Mouse (Mus musculus) C2C12 (cell line): ENCODE measurements around the gene Elovl6. TPM values are rescaled to one million over a fixed set of nuclear protein-coding genes. Genes with fewer than 3 reads are reported as not detected.

ENCODE experiments used
- H3K27me3 ChIP-seq: one replicate; pipeline ENCODE4 v1.6.1; 2011; ENCODE audit not compliant: control insufficient read depth, insufficient read depth, insufficient read length
- H3K36me3 ChIP-seq: one replicate; pipeline ENCODE4 v1.6.1; 2011; ENCODE audit not compliant: control insufficient read depth, insufficient read depth
- H3K4me3 ChIP-seq: one replicate; pipeline ENCODE4 v1.5.1; 2011; ENCODE audit warnings: mild to moderate bottlenecking, control low read depth; ENCODE audit not compliant: poor library complexity, insufficient read depth, severe bottlenecking
- H3K79me2 ChIP-seq: one replicate; pipeline ENCODE4 v1.6.1; 2011; ENCODE audit not compliant: control insufficient read depth, insufficient read depth
- H3K79me3 ChIP-seq: one replicate; pipeline ENCODE4 v1.6.1; 2011; ENCODE audit warnings: low read depth, control low read depth
- H3ac ChIP-seq: one replicate; pipeline ENCODE3; 2011; ENCODE audit warnings: low read depth; ENCODE audit not compliant: control insufficient read depth, insufficient read length
- CEBPB ChIP-seq: IDR thresholded peaks from one replicate; pipeline ENCODE4 v1.6.1; 2011; ENCODE audit warnings: low read depth, mild to moderate bottlenecking, control low read depth, moderate library complexity
- CTCF ChIP-seq: IDR thresholded peaks from one replicate; pipeline ENCODE4 v1.5.1; 2011; ENCODE audit not compliant: control insufficient read depth, insufficient read depth, insufficient read length
- FOSL1 ChIP-seq: IDR thresholded peaks from one replicate; pipeline ENCODE4 v1.8.0; 2011; ENCODE audit warnings: mild to moderate bottlenecking, low read length; ENCODE audit not compliant: poor library complexity, insufficient read depth, severe bottlenecking
- MAX ChIP-seq: IDR thresholded peaks from one replicate; pipeline ENCODE4 v1.6.1; 2011; ENCODE audit warnings: mild to moderate bottlenecking, control low read depth
- MYOD1 ChIP-seq: IDR thresholded peaks from one replicate; pipeline ENCODE4 v1.6.1; 2011; ENCODE audit warnings: low read depth; ENCODE audit not compliant: control insufficient read depth, insufficient read length
- MYOG ChIP-seq: IDR thresholded peaks from one replicate; pipeline ENCODE4 v1.6.1; 2011; ENCODE audit not compliant: control insufficient read depth, insufficient read length; ENCODE audit errors: extremely low read depth
- USF1 ChIP-seq: IDR thresholded peaks from one replicate; pipeline ENCODE4 v1.6.1; 2011; ENCODE audit warnings: low read depth, mild to moderate bottlenecking, control low read depth, moderate library complexity
- polyA plus RNA-seq: library from polyadenylated mRNA; unstranded; fragments of >200 nt; fragmentation: generic; extraction: Trizol; gene quantifications from one replicate; pipeline ENCODE4 v1.2.1, GENCODE M21; 2012; ENCODE audit warnings: missing spikeins

Gene Elovl6
- polyA plus RNA-seq, 1 experiment, result 8.0 TPM

DNA sequence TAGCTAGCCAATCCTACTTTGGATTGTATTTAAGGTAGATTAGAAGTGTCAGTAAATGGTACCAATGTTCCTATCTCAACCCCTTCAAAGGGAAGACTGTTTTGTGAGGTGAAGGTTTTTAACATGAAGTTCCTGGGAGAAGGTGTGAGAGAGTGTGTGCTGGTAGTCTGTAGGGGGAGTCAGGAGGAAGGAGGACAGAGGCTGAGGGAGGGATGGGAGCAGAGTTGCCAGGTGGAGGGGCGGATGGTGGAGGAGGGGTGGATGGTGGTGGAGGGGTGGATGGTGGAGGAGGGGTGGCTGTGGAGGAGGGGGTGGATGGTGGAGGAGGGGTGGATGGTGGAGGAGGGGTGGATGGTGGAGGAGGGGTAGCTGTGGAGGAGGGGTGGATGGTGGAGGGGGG is 24.4 kb upstream of the Elovl6 start:
- H3K36me3 ChIP-seq, result no peaks in the 10 kb centered on the region
- H3K4me3 ChIP-seq, result no peak overlapping the region
- no peaks in the 10 kb centered on the region for H3K79me2 ChIP-seq
- no peak overlapping the region for H3ac ChIP-seq
- no peak for TF ChIP-seq MYOG
- no peak for TF ChIP-seq USF1
- no peak for TF ChIP-seq FOSL1
- TF ChIP-seq CEBPB, result no peak
- TF ChIP-seq CTCF, result no peak
- TF ChIP-seq MYOD1, result no peak
- no peak for TF ChIP-seq MAX
- no peaks in the 10 kb centered on the region for H3K27me3 ChIP-seq
- no peaks in the 10 kb centered on the region for H3K79me3 ChIP-seq

DNA sequence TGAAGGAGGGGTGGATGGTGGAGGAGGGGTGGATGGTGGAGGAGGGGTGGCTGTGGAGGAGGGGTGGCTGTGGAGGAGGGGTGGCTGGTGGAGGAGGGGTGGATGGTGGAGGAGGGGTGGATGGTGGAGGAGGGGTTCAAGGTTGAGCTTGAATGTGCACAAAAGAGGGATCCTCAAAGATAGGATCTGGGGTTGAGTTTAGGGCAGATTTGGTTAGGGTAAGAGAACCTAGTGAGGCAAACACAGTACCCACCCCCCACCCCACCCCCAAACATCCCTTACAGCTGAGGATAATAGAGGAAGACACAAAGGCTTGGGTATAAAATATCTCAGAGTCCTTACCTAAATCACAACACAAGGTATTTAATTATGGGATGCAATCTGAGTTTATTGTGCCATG is 23.6 kb upstream of the Elovl6 start:
- Histone ChIP-seq H3K79me2 (no peaks in the 10 kb centered on the region), H3K27me3 (no peaks in the 10 kb centered on the region), H3ac (no peak overlapping the region), H3K4me3 (no peak overlapping the region), H3K36me3 (no peaks in the 10 kb centered on the region), H3K79me3 (no peaks in the 10 kb centered on the region)
- no peak for TF ChIP-seq USF1
- no peak for TF ChIP-seq MYOG

DNA sequence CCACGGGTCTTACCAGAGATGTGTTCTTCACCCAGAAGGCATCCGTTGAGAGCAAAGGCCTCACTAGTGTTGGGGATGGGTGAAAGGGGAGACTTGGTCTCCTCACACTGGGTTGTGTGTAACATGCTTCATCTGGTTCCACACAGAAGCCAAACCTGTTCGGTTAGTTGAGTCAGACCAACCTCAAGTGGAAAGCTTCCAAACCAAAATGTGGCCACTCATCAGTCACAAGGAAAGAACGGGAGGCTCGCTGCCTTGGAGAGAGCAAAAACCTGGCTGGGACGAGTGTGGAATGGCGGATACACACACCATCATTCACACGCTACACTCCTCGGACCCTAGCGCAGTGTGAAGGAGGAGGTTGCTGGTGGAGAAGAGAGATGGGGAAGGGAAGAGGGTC is 22.4 kb upstream of the Elovl6 start:
- H3K4me3 ChIP-seq, result no peak overlapping the region
- H3K27me3 ChIP-seq, result no peaks in the 10 kb centered on the region
- no peaks in the 10 kb centered on the region for H3K79me2 ChIP-seq
- no peaks in the 10 kb centered on the region for H3K36me3 ChIP-seq
- TF ChIP-seq MYOD1 (no peak), USF1 (peak; percentile 12)
- no peaks in the 10 kb centered on the region for H3K79me3 ChIP-seq
- H3ac ChIP-seq, result no peak overlapping the region

GRCm38 (mm10) chr3:129515863-129516436 is 16.2 kb upstream of the Elovl6 start:
- Histone ChIP-seq H3K27me3 (no peaks in the 10 kb centered on the region), H3K36me3 (no peaks in the 10 kb centered on the region), H3K79me3 (no peaks in the 10 kb centered on the region), H3K4me3 (no peak overlapping the region), H3ac (no peak overlapping the region), H3K79me2 (no peaks in the 10 kb centered on the region)
- TF ChIP-seq MYOD1 (no peak), FOSL1 (no peak), CEBPB (no peak), MYOG (no peak), MAX (no peak), CTCF (no peak), USF1 (no peak)

DNA sequence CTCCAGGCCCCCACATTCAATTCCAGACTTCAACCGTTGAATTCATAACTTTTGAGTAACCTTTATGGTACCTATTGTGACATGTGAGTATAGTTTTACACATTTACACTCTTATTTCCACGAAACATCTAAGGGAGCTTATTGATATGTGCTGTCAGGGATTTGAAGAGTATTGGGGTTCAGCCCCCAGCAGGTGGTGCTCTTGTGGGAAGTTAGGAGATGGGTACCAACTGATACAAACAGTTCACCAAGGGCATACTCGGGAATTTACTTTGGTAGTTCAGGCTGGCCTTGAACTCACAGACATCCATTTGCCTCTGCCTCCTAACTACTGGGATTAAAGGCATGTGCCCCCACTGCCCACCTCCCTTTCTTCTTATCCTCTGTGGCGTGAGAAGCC is 11.7 kb upstream of the Elovl6 start:
- Histone ChIP-seq H3K27me3 (no peaks in the 10 kb centered on the region), H3K79me3 (no peaks in the 10 kb centered on the region), H3K79me2 (no peaks in the 10 kb centered on the region), H3K36me3 (no peaks in the 10 kb centered on the region), H3K4me3 (no peak overlapping the region), H3ac (no peak overlapping the region)
- TF ChIP-seq USF1, result no peak
- no peak for TF ChIP-seq CEBPB

- H3K79me2 ChIP-seq, result no peaks in the 10 kb centered on the region
- TF ChIP-seq MYOD1 (no peak), MAX (no peak), USF1 (no peak), MYOG (no peak), CTCF (no peak), CEBPB (no peak), FOSL1 (no peak)
Observed at GRCm38 (mm10) chr3:129523456-129524143, 8.6 kb upstream of the Elovl6 start.

More at GRCm38 (mm10) chr3:129523456-129524143, 8.6 kb upstream of the Elovl6 start:
- H3K4me3 ChIP-seq, result no peak overlapping the region
- H3ac ChIP-seq, result no peak overlapping the region
- no peaks in the 10 kb centered on the region for H3K27me3 ChIP-seq
- no peaks in the 10 kb centered on the region for H3K36me3 ChIP-seq
- no peaks in the 10 kb centered on the region for H3K79me3 ChIP-seq
